Mouse (Mus musculus): ENCODE results near the gene Slc22a20. TPM values are rescaled to one million over a fixed set of nuclear protein-coding genes. Genes with fewer than 3 reads are reported as not detected.

Slc22a20 gene
- total RNA-seq, 2 experiments from 2014 or later: not detected

DNA sequence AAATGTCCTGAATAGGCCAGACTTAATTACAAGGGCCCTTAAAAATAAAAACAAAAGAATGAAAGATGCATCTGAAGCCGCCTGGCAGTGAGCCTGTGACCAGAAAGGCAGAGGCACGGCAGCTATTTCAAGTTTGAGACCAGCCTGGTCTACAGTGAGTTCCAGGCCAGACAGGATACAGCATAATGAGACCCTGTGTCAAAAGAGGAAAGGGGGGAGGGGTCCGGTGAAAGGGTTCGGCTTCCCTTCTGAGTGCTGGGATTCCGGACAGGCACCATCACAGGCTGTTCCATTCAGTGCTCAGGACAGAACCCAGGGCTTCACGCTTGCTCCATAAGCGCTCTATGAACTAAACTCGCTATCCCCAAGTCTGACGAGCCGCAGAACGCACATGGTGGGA is 58.9 kb downstream of the Slc22a20 start:
- no peak for TF ChIP-seq CTCF (IDR thresholded peaks at IDR 0.05)
- 0 out of 2 replicates have a peak overlapping the region, but pooled peaks have one; percentile 1 for H3K27ac ChIP-seq
- DNase-seq: no peak
- H3K4me3 ChIP-seq: no peak overlapping the region
- intact Hi-C loops (cut with DNase I): no loop called here

DNA sequence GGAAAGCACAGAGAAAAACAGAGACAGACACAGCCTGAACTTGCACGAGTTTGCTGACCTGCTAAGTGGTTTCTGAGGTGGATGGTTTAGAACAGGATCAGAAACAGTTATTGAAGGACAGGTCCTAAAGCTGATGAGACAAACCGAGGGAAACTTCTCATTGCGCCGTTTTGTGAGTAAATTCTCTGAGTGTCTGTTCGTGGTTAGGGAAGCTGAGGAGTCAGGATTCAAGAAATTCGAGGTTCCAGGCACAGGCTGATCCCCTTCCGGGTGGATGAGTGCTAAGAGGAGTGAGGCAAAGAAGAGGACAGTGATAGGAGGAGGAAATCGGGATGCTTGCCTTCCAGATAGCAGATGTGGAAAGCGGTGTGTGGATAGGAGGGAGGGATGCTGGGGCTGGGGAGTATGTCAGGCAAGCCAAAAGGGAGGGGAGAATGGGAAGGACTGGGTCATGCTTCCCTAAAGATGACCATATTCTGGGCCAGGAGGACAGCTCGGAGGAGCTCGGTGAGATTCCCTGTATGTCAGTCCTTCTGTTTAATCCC is 60.6 kb downstream of the Slc22a20 start:
- intact Hi-C loops (cut with DNase I): loop anchor here (2.0 kb wide), 1 partner anchor 15 kb away; no protein-coding TSS in a partner anchor
- TF ChIP-seq CTCF (IDR thresholded peaks at IDR 0.05): no peak
- peak; percentile 11 for DNase-seq
- Histone ChIP-seq H3K4me3 (peak overlapping the region; percentile 92), H3K27ac (peak overlapping the region; percentile 96)

- intact Hi-C loops (cut with DNase I): loop anchor here (1.0 to 5.0 kb wide), 4 partner anchors 16 to 123 kb away; partner anchors contain the start of genes Capn1 and Syvn1
- peak; percentile 99 for DNase-seq
- TF ChIP-seq CTCF (IDR thresholded peaks at IDR 0.05): no peak
- Histone ChIP-seq H3K4me3 (peak within 1 kb of the TSS; percentile 92), H3K27ac (peak within 1 kb of the TSS; percentile 96)
Observed at GRCm38 (mm10) chr19:5924713-5925093, 61.2 kb downstream of the Slc22a20 start, which contains the start of gene Cdc42ep2. TSS of gene Cdc42ep2 (minus strand) at chr19:5924816.

DNA sequence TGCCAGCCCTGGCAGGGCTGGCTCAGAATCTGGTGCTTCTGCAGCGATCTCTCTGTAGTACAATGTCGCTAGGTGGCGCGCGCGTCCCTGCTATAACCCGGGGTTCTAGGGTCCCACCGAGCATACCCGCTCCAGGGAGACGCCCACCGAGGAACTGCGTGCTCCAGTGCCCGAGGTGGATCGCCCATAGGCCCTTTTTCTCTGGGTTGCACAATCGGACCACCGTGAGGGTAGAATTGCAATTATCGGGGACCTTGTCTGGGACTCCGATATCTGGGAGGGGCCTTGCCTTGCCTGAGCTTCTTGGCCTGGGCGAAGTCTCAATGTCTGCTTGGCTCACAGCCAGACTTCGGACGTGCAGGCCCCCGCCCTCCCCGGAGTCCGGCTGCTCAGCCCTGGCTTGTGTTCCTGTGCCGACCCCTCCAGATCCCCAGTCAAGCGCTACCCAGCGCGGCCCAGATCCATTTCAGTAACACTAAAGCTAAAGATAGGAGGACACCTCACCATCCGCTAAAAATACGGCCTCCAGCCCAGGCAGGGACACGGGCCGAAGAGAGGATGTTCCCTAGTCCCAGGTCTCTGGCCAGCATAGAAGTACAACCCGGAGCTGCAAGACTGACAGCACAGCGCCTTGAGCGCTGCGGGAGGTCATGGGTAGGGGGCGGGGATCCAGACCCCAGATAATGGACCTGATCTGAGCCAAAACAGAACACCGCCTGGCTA is 61.8 kb downstream of the Slc22a20 start:
- peak overlapping the region; percentile 92 for H3K4me3 ChIP-seq
- intact Hi-C loops (cut with DNase I): loop anchor here (1.0 to 5.0 kb wide), 4 partner anchors 17 to 123 kb away; partner anchors contain the start of genes Capn1 and Syvn1
- peak; percentile 97 for DNase-seq
- peak; percentile 90 for TF ChIP-seq CTCF (IDR thresholded peaks at IDR 0.05)
- H3K27ac ChIP-seq: peak overlapping the region; percentile 96

DNA sequence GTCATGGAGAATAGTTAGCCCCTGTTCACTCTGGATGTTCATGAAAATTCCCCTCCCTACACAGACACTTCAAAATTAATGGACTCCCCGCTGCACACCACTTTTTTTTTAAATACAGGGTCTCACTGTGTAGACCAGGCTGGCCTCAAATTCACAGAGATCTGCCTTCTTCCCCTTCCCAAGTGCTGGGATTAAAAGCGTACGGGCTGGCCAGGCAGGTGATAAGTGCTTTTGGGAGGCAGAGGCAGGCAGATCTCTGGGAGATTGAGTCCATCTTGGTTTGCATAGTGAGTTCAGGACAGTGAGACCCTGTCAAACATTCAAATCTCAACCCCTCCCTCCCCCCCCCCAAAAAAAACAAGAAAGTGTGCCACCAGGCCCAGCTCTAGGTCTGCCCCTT is 63.0 kb downstream of the Slc22a20 start:
- Histone ChIP-seq H3K4me3 (peak overlapping the region; percentile 92), H3K27ac (peak overlapping the region; percentile 96)
- TF ChIP-seq CTCF (IDR thresholded peaks at IDR 0.05): no peak
- intact Hi-C loops (cut with DNase I): loop anchor here (5.0 kb wide), 2 partner anchors 94 to 124 kb away; partner anchors contain the start of genes Capn1 and Syvn1
- DNase-seq: no peak

GRCm38 (mm10) chr19:5922119-5922942 is 63.6 kb downstream of the Slc22a20 start:
- intact Hi-C loops (cut with DNase I): loop anchor here (5.0 kb wide), 2 partner anchors 95 to 125 kb away; partner anchors contain the start of genes Capn1 and Syvn1
- TF ChIP-seq CTCF (IDR thresholded peaks at IDR 0.05): no peak
- peak; percentile 65 for DNase-seq
- peak overlapping the region; percentile 92 for H3K4me3 ChIP-seq
- H3K27ac ChIP-seq: peak overlapping the region; percentile 96

GRCm38 (mm10) chr19:5921715-5922114 is 64.2 kb downstream of the Slc22a20 start:
- Histone ChIP-seq H3K27ac (peak overlapping the region; percentile 96), H3K4me3 (peak overlapping the region; percentile 92)
- intact Hi-C loops (cut with DNase I): loop anchor here (5.0 kb wide), 2 partner anchors 96 to 126 kb away; partner anchors contain the start of genes Capn1 and Syvn1
- DNase-seq: peak; percentile 49
- no peak for TF ChIP-seq CTCF (IDR thresholded peaks at IDR 0.05)

Other genes with a start within 250 kb of the Slc22a20 start
- 10 to 100 TPM; 32.4 to 44.6 TPM for gene Ltbp3, start 245.2 kb downstream of the Slc22a20 start, total RNA-seq (2021)
- gene Scyl1, start 214.7 kb downstream of the Slc22a20 start, total RNA-seq (2021): 10 to 100 TPM; 71.2 to 78.6 TPM
- 1 to 10 TPM; 3.4 to 4.0 TPM for gene Frmd8, start 110.9 kb downstream of the Slc22a20 start, total RNA-seq (2021)
- under 1 TPM; 0.79 to 0.84 TPM for gene Slc25a45, start 108.3 kb downstream of the Slc22a20 start, total RNA-seq (2021)
- gene Tigd3, start 92.0 kb downstream of the Slc22a20 start, total RNA-seq (2021): under 1 TPM; 0.10 to 0.20 TPM
- 10 to 100 TPM; 87.8 to 88.4 TPM for gene Dpf2, start 73.1 kb downstream of the Slc22a20 start, total RNA-seq (2021)
- 10 to 100 TPM in 1 of 2 experiments, 1 to 10 TPM in 1; 8.2 to 14.3 TPM for gene Cdc42ep2, start 61.3 kb downstream of the Slc22a20 start, total RNA-seq (2021)
- 1 to 10 TPM; 8.9 to 9.2 TPM for gene Pola2, start 21.9 kb downstream of the Slc22a20 start, total RNA-seq (2021)
- 10 to 100 TPM; 87.0 to 93.7 TPM for gene Capn1, start 29.8 kb upstream of the Slc22a20 start, total RNA-seq (2021)
- gene Syvn1, start 60.4 kb upstream of the Slc22a20 start, total RNA-seq (2021): 10 to 100 TPM; 17.1 to 20.6 TPM
- 10 to 100 TPM; 24.6 to 30.9 TPM for gene Mrpl49, start 71.6 kb upstream of the Slc22a20 start, total RNA-seq (2021)
- gene Fau, start 71.7 kb upstream of the Slc22a20 start, total RNA-seq (2021): 100 to 1,000 TPM; 410 to 473 TPM
- gene Znhit2, start 75.0 kb upstream of the Slc22a20 start, total RNA-seq (2021): 1 to 10 TPM; 8.3 to 8.5 TPM
- 1 to 10 TPM; 4.6 TPM for gene Tm7sf2, start 82.2 kb upstream of the Slc22a20 start, total RNA-seq (2021)
- 10 to 100 TPM; 20.6 to 23.9 TPM for gene Vps51, start 91.1 kb upstream of the Slc22a20 start, total RNA-seq (2021)
- not detected for gene Tmem262, start 93.9 kb upstream of the Slc22a20 start, total RNA-seq (2021)
- gene Gm28374, start 96.1 kb upstream of the Slc22a20 start, total RNA-seq (2021): not detected
- gene Zfpl1, start 98.8 kb upstream of the Slc22a20 start, total RNA-seq (2021): 10 to 100 TPM; 11.2 to 13.1 TPM
- not detected for gene Cdca5, start 98.8 kb upstream of the Slc22a20 start, total RNA-seq (2021)
- not detected for gene AC131692.1, start 108.3 kb upstream of the Slc22a20 start, total RNA-seq (2021)
- gene Naaladl1, start 119.6 kb upstream of the Slc22a20 start, total RNA-seq (2021): not detected
- gene Sac3d1, start 132.5 kb upstream of the Slc22a20 start, total RNA-seq (2021): 1 to 10 TPM; 9.2 to 9.3 TPM
- 10 to 100 TPM in 1 of 2 experiments, 1 to 10 TPM in 1; 9.0 to 10.0 TPM for gene Snx15, start 142.2 kb upstream of the Slc22a20 start, total RNA-seq (2021)
- under 1 TPM; 0.23 to 0.75 TPM for gene Batf2, start 154.8 kb upstream of the Slc22a20 start, total RNA-seq (2021)
- 10 to 100 TPM; 57.5 to 70.8 TPM for gene Arl2, start 155.4 kb upstream of the Slc22a20 start, total RNA-seq (2021)
- not detected for gene Majin, start 198.2 kb upstream of the Slc22a20 start, total RNA-seq (2021)
- not detected for gene Gpha2, start 240.2 kb upstream of the Slc22a20 start, total RNA-seq (2021)
- 10 to 100 TPM; 35.6 to 37.7 TPM for gene Ppp2r5b, start 249.7 kb upstream of the Slc22a20 start, total RNA-seq (2021)